Mouse (Mus musculus) embryonic stem cell, embryonic (primary cell): ENCODE data around the gene Adcy4.

Source experiments
- CTCF ChIA-PET, 4 experiments: fragments of 300-600 bp in 2 of 4; fragments of 350-600 bp in 2 of 4; sonication (Branson Sonifier 250); formaldehyde crosslinking; loops; one replicate each; lab custom pipeline; 2022; ENCODE audit warnings: inconsistent platforms in 2 of 4; lab: Charles Lee
- POLR2A ChIA-PET, 4 experiments: fragments of 300-600 bp in 2 of 4; fragments of 350-600 bp in 2 of 4; sonication (Branson Sonifier 250); formaldehyde crosslinking; loops; one replicate each; lab custom pipeline; 2022; ENCODE audit warnings: antibody characterized with exemption in 4 of 4, inconsistent platforms in 1 of 4; lab: Charles Lee

Gene Adcy4

GRCm38 (mm10) chr14:55724411-55724871 is 59.5 kb downstream of the Adcy4 start:
- CTCF ChIA-PET, result interaction anchor here in 2 of 4 experiments (0.6 to 0.9 kb wide), 2 partner anchors 10 kb away, joined by 3 to 4 read pairs; no protein-coding TSS in a partner anchor
- POLR2A ChIA-PET, result interaction anchor here in 2 of 4 experiments (0.8 to 12.1 kb wide), 10 partner anchors 10 to 64 kb away, joined by 3 to 268 read pairs (median 5); partner anchors contain the start of genes Gmpr2 (in 2 of the 2), Nedd8 (in 2 of the 2), Mdp1 (in 1 of the 2) and Tgm1 (in 1 of the 2)

- POLR2A ChIA-PET, result interaction anchor here in 3 of 4 experiments (0.6 to 12.1 kb wide), 12 partner anchors 11 to 106 kb away, joined by 3 to 268 read pairs (median 30); partner anchors contain the start of genes Tgm1 (in 3 of the 3), Gmpr2 (in 2 of the 3), Nedd8 (in 2 of the 3) and Tinf2 (in 1 of the 3)
These were observed 60.5 kb downstream of the Adcy4 start for GRCm38 (mm10) chr14:55723433-55723832.

GRCm38 (mm10) chr14:55722438-55722945 is 61.4 kb downstream of the Adcy4 start:
- ChIA-PET CTCF (interaction anchor here (0.5 to 2.2 kb wide), 26 partner anchors 8 to 596 kb away, joined by 3 to 21 read pairs (median 3); partner anchors contain the start of genes Mdp1 (in 3 of the 4), A730061H03Rik (in 1 of the 4), Dcaf11 (in 1 of the 4) and Dhrs1 (in 1 of the 4)), POLR2A (interaction anchor here (0.6 to 12.1 kb wide), 54 partner anchors 7 to 1790 kb away, joined by 3 to 268 read pairs (median 6); partner anchors contain the start of genes Tgm1 (in 4 of the 4), Gmpr2 (in 2 of the 4), Nedd8 (in 2 of the 4) and Rec8 (in 2 of the 4))

More at GRCm38 (mm10) chr14:55723433-55723832, 60.5 kb downstream of the Adcy4 start:
- CTCF ChIA-PET, result interaction anchor here (0.5 to 1.6 kb wide), 12 partner anchors 13 to 169 kb away, joined by 3 to 5 read pairs (median 3); partner anchors contain the start of genes Mdp1 (in 2 of the 4), Tinf2 (in 2 of the 4) and Gm49378 (in 1 of the 4)

- ChIA-PET POLR2A (interaction anchor here (0.6 to 12.1 kb wide), 104 partner anchors 8 to 1790 kb away, joined by 3 to 268 read pairs (median 4); partner anchors contain the start of genes Tgm1 (in 4 of the 4), A730061H03Rik (in 3 of the 4), Gmpr2 (in 3 of the 4) and Nedd8 (in 3 of the 4)), CTCF (interaction anchor here (0.6 to 2.2 kb wide), 35 partner anchors 8 to 574 kb away, joined by 3 to 21 read pairs (median 4); partner anchors contain the start of genes Mdp1 (in 4 of the 4), A730061H03Rik (in 2 of the 4), Dcaf11 (in 1 of the 4) and Dhrs1 (in 1 of the 4))
These were observed 62.0 kb downstream of the Adcy4 start, which contains the start of gene Rabggta for GRCm38 (mm10) chr14:55721700-55722437. Gene Rabggta (minus strand): TSS chr14:55722263.

GRCm38 (mm10) chr14:55721076-55721475 is 62.8 kb downstream of the Adcy4 start:
- ChIA-PET POLR2A (interaction anchor here (0.6 to 12.1 kb wide), 95 partner anchors 8 to 808 kb away, joined by 3 to 268 read pairs (median 4); partner anchors contain the start of genes A730061H03Rik (in 4 of the 4), Gmpr2 (in 3 of the 4), Nedd8 (in 3 of the 4) and Tgm1 (in 3 of the 4)), CTCF (interaction anchor here (0.5 to 2.2 kb wide), 32 partner anchors 9 to 796 kb away, joined by 3 to 21 read pairs (median 4); partner anchors contain the start of genes Mdp1 (in 3 of the 4), A730061H03Rik (in 2 of the 4), Dcaf11 (in 1 of the 4) and Dhrs1 (in 1 of the 4))

- ChIA-PET CTCF (interaction anchor here (0.5 to 2.2 kb wide), 16 partner anchors 9 to 796 kb away, joined by 3 to 21 read pairs (median 5); partner anchors contain the start of genes Dhrs1 (in 1 of the 4), Dhrs4 (in 1 of the 4), Gmpr2 (in 1 of the 4) and Ltb4r2 (in 1 of the 4)), POLR2A (interaction anchor here (0.6 to 12.1 kb wide), 57 partner anchors 9 to 808 kb away, joined by 3 to 268 read pairs (median 5); partner anchors contain the start of genes A730061H03Rik (in 3 of the 4), Gmpr2 (in 3 of the 4), Nedd8 (in 3 of the 4) and Ltb4r2 (in 2 of the 4))
These were observed 63.2 kb downstream of the Adcy4 start for GRCm38 (mm10) chr14:55720666-55721065.

GRCm38 (mm10) chr14:55719737-55720136 is 64.2 kb downstream of the Adcy4 start:
- POLR2A ChIA-PET, result interaction anchor here (0.5 to 12.1 kb wide), 35 partner anchors 10 to 241 kb away, joined by 3 to 268 read pairs (median 5); partner anchors contain the start of genes Gmpr2 (in 3 of the 4), Nedd8 (in 3 of the 4), Psme2 (in 2 of the 4) and Rnf31 (in 2 of the 4)
- CTCF ChIA-PET, result interaction anchor here in 3 of 4 experiments (0.6 to 1.7 kb wide), 5 partner anchors 16 to 121 kb away, joined by 3 to 4 read pairs (median 4); partner anchors contain the start of genes Dhrs1 (in 1 of the 3), Mdp1 (in 1 of the 3) and Nop9 (in 1 of the 3)
